Mouse (Mus musculus) gastrocnemius, postnatal 4 days (tissue): Measurements from ENCODE around the gene Fsip1. TPM values are rescaled to one million over a fixed set of nuclear protein-coding genes. Genes with fewer than 3 reads are reported as not detected.

Experiments
- DNase-seq, 2 experiments: peaks; one replicate each; pipeline ENCODE4 v3.0.0; 2021 to 2022; ENCODE audit warnings: low spot score in 2 of 2, mixed read lengths in 2 of 2
- total RNA-seq, 2 experiments: library from RNA; stranded (reverse); gene quantifications; 2 replicates each; pipeline ENCODE4 v1.2.3; 2021

Fsip1 gene
- total RNA-seq, 2 experiments from 2014 or later: not detected

- DNase-seq: no peak
Observed at GRCm38 (mm10) chr2:118257094-118257493, 328 bp upstream of the Fsip1 start.

GRCm38 (mm10) chr2:118254516-118254915, 2.2 kb downstream of the Fsip1 start:
- DNase-seq: no peak

DNA sequence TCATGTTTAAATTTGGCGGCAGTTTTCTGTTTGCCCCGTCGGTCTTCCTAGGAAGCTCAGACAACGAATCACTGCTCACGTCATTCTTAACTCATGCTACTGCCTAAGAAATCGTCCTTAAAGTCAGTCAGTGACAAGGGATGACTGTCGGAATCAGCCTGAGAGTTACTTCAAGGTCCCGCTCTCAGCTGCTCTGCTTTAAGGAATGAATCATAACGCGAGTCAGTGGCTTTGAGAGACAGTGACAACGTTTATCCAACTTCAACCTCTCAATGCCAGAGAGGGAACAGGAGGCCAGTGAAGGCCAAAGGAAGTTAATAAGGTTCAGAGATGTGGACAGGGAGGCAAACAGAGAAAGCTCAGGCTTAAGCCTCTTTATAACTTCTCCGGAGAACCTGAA, 7.8 kb downstream of the Fsip1 start:
- no peak for DNase-seq

DNA sequence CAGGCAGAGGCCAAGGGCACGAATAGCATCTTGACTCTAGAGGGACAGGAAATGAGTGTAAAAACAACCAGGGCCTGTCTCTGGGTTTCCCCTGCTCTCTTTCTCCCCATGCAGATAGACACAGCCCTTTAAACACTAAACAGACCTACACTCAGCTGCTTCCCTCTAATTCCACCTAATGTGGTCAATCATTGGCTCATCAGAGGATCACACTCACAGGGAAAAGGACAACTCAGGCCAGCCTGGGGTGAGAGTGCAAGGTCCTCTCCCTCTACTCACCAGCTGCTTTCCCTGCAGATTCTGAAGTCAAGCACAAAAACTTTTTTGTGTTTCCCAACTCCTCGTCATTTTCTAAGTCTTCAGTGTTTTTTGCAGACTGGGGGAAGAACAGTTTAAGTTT, 8.8 kb downstream of the Fsip1 start:
- no peak for DNase-seq

- peak; percentile 56 to 81 for DNase-seq
Observed at GRCm38 (mm10) chr2:118245914-118246313, 10.9 kb downstream of the Fsip1 start.

- DNase-seq: no peak
Observed at GRCm38 (mm10) chr2:118236196-118236595, 20.6 kb downstream of the Fsip1 start.

GRCm38 (mm10) chr2:118235614-118236013, 21.2 kb downstream of the Fsip1 start:
- no peak for DNase-seq

DNA sequence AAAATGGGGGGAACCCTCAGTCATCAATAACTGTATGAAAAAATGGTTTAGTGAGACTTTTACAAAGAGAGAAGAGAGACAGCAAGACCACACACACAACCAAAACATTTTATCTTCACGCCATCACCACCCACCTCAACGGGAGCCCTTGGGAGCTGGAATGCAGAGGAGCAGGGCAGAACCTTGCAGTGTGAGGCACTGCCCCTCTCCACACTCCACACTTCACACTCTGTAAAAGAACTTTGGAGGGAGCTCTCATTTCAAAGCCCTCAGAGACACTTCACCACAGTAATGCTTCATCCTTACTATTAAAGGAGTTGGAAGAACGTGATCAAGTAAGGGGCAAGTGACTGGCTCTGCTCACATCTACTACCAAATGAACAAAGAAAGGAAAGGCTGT, 26.2 kb downstream of the Fsip1 start:
- no peak for DNase-seq

DNA sequence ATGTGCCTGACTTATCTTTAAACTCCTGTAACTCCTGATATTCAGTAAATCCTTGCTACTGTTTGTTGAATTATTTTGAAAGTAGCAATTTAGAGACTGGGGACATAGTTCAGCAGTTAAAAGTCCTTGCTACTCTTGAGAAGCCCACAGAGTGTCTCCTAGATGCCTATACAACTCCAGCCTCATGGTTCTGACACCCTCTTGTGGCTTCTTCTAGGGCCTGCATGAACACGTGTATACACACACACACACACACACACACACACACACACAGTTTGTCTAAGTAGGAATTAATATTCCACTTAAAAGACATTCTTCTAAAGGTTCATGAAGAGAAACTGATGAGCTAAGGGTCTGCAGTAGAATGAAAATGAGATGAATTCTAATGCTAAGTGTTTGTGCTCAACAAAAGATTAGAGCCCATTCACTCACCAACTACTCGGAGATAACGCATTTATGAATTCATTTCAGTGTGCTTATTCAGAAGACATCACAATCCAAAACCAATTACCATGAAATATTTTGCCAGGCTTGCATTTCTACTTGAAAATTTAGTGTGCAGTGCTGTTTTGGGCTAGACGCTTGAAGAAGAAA, 28.2 kb downstream of the Fsip1 start:
- no peak for DNase-seq

GRCm38 (mm10) chr2:118225316-118226041, 31.3 kb downstream of the Fsip1 start:
- DNase-seq: no peak

- DNase-seq: no peak
Observed at GRCm38 (mm10) chr2:118217993-118218595, 38.7 kb downstream of the Fsip1 start.

DNA sequence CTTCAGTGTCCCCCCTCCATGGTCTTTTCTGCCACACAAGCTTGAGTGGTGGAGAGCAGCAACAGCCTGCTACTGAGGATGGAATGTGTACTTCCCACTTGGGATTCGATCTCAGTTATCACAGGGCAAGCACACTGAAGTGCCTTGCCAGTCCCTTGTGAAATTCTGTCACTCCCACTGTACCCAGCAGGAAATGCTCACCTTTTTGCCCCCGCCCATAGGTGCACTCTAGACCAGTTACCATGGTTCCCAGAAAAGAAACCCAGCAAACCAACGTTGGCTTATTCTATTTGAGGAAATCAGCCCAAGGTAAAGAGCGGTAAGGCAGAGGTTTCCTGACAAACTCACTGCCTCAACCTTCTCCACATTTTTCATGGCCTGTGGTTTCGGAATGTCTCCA, 47.1 kb downstream of the Fsip1 start:
- DNase-seq: no peak

DNA sequence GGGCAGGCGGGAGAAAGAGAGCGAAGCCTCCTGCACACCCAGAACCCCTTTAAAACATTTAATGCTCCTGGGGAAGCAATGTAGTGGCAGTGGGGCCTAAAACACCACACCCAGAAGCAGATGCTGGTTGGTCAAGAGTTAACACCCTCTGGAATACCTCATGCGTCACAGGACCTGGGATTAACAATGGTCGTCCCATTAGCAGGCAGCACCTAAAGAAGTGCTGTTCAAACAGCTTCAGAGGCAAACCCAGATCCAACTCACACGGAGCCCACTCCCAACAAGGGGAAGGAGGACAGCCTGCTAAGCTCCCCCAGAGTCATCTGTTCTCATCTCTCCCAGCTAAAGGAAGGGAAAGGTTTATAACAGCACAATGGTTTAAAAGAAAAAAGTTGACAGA, 48.1 kb downstream of the Fsip1 start:
- DNase-seq: no peak

DNA sequence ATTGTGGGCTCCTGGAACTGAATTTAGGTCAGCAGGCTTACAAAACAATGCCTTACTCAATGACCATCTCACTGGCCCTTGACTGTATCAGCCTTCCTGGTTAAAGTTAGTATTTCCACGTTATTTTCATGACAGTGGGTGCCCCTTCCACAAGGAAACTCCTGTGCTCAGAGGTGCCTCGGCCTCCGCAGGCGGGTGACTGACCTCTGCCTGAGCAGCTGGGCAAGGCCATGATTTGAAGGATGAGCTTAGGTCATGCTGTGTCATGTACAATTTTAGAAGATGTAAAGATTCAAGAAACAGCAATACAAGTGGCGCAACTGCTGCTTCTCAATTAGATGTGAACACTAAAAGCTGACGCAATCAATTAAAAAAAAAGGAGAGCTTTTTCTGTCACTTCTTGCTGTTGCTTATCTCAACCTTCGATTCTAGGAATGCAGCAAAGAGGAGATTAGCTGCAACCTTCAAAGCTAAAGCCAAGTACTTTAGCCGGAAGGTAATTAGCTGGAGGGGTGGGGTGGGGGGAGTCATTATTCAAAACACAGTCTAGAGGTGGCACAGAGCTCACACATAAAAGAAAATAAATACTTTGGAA, 50.7 kb downstream of the Fsip1 start:
- no peak for DNase-seq

GRCm38 (mm10) chr2:118204646-118205045, 52.1 kb downstream of the Fsip1 start:
- DNase-seq: no peak

DNA sequence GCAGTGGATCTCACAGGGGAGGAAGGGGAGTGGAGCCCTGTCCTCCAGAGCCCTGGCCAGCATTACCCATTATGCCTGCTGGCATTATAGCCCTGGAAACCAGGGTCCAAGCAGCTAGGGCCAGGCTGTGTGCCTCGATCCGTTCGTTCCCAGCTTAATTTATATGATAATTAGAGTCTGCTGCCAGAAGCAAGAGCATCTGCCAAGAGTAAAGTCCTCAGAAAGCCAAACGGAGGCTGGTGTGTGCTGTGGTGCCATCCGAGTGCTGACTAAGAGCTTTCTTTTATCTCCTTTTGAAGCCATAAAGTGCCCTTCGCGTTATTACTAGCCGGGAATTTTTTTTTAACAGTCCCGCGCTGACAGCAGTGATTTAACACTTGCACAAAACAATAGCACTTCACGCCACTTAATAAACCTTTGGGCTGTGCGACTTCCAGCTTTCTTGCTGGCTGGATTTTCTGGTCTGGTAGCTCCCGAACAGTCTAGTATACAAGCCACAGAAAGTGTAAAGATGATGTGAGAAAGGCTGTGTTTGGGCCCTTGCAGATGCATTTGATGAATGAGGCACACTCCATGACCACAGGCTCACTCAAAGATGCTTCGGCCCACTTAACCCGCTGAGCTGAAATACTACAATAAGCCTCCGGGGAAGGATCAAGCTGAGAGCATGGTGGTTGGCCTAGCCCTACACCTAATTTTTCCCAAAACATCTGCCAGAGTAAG, 52.9 kb downstream of the Fsip1 start:
- no peak for DNase-seq

GRCm38 (mm10) chr2:118202934-118203333, 53.8 kb downstream of the Fsip1 start:
- no peak for DNase-seq

DNA sequence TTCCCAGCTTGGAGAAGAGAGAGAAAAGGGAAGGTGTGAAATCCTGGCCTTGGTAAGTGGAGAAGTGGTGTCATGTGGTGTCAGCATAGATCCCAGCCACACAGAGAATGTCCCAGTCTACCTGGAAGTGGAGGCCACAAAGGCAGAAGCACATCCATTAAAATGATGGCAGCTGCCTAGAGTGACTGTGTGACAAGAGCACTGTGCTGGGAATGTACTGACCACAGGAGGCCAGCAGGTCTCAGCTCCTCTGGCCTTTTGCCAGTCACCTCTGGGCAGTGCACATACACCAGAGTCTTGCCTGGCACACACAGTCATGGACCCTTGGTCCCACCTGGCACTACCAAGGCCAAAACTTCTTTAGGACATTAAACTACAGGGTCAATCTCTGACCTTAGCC, 54.8 kb downstream of the Fsip1 start:
- DNase-seq: no peak

- DNase-seq: peak; percentile 66 to 75
Observed at GRCm38 (mm10) chr2:118199867-118200266, 56.9 kb downstream of the Fsip1 start.

DNA sequence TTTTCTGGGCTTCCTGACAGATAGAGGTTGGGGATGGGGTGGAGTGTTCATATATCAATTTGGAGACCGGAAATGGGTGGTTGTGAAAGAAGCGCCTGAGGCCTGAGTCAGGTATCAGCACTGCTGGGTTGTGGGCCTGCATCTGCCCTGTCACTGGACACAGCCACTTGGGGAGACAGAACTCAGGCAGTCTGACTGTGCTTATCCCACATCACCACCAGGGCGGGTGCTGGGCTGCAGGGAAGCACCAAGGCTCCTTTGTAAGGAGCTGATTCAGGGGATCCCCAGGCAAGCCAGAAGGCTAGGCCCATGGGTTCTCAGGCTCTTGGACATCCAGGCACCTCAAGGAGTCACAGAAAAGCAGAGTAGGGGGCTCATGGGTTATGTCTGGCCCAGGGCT, 59.8 kb downstream of the Fsip1 start:
- no peak for DNase-seq

DNA sequence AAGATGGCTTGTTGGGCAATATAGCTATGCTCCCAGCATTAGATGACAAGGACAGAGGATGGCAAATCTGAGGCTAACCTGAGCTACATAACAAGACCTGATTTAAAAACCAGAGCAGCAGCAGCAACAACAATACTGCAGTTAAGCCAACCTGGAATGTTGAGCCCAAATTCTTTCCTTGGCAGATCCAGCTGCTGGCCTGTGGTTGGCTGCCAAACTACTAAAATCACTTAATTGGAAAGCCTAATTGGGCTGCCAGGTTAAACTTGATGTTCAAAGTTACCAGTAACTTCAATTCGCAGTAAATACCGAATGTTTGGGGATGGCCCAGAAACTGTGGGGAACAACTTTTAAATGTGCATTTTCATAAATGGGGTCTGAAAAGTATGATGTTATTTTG, 74.6 kb downstream of the Fsip1 start:
- DNase-seq: no peak
